Mouse (Mus musculus) testis, adult 2 months (tissue): Measurements from ENCODE around the gene Fstl3.

Experiments used
- CTCF ChIP-seq: fragments of 200-500 bp; IDR thresholded peaks from 2 replicates; pipeline ENCODE4 v1.5.1; 2012; ENCODE audit warnings: low read depth, mild to moderate bottlenecking, inconsistent platforms, low read length, moderate library complexity; ENCODE audit not compliant: control insufficient read depth, insufficient read depth, insufficient replicate concordance
- POLR2A ChIP-seq: fragments of 200-500 bp; IDR thresholded peaks from 2 replicates; pipeline ENCODE4 v1.6.1; 2012; ENCODE audit warnings: low read depth, mild to moderate bottlenecking, inconsistent platforms, low read length, moderate library complexity; ENCODE audit not compliant: control insufficient read depth

GRCm38 (mm10) chr10:79818225-79818624 lies 41.2 kb downstream of the Fstl3 start:
- TF ChIP-seq POLR2A = no peak
- no peak for TF ChIP-seq CTCF
